Mouse (Mus musculus): ENCODE measurements around the gene Aftph. TPM values are rescaled to one million over a fixed set of nuclear protein-coding genes. Genes with fewer than 3 reads are reported as not detected.

Aftph gene
- polyA plus RNA-seq, 1 experiment from 2014 or later, result 32.1 TPM

GRCm38 (mm10) chr11:20680781-20681180 is 60.6 kb downstream of the Aftph start:
- no peaks in the 10 kb centered on the region for H3K4me1 ChIP-seq (ENCODE audit: control insufficient read depth, insufficient read depth, low read length)
- no peaks in the 10 kb centered on the region for H3K9me3 ChIP-seq (ENCODE audit: control insufficient read depth, low read length)
- 81% methylated on average over 5 of the region's 5 CpGs for whole genome bisulfite sequencing
- H3K9ac ChIP-seq (ENCODE audit: low read length), result no peak overlapping the region
- DNase-seq (ENCODE audit: low spot score, missing footprints), result peak; percentile 54
- no peak overlapping the region for H3K4me2 ChIP-seq
- no peak overlapping the region for H3K27ac ChIP-seq (ENCODE audit: low read depth, low read length)
- H3K4me3 ChIP-seq (ENCODE audit: low read depth, low read length), result no peak overlapping the region
- H3K27me3 ChIP-seq (ENCODE audit: control insufficient read depth, insufficient read depth, low read length), result no peaks in the 10 kb centered on the region
- no peaks in the 10 kb centered on the region; the same call in 1 of the 2 replicates for H3K36me3 ChIP-seq (ENCODE audit: control insufficient read depth, insufficient read depth, low read length)
- no peak for ATAC-seq (ENCODE audit: low FRiP score)

GRCm38 (mm10) chr11:20679396-20679795 is 62.0 kb downstream of the Aftph start:
- no peak overlapping the region for H3K27ac ChIP-seq (ENCODE audit: low read depth, low read length)
- H3K9me3 ChIP-seq (ENCODE audit: control insufficient read depth, low read length), result no peaks in the 10 kb centered on the region
- H3K27me3 ChIP-seq (ENCODE audit: control insufficient read depth, insufficient read depth, low read length), result no peaks in the 10 kb centered on the region
- 70% methylated on average over 2 of the region's 2 CpGs for WGBS
- no peak for DNase-seq (ENCODE audit: low spot score, missing footprints)
- no peak overlapping the region for H3K9ac ChIP-seq (ENCODE audit: low read length)
- no peak for ATAC-seq (ENCODE audit: low FRiP score)
- H3K36me3 ChIP-seq (ENCODE audit: control insufficient read depth, insufficient read depth, low read length), result no peaks in the 10 kb centered on the region
- no peak overlapping the region for H3K4me3 ChIP-seq (ENCODE audit: low read depth, low read length)
- H3K4me2 ChIP-seq, result no peak overlapping the region
- no peaks in the 10 kb centered on the region for H3K4me1 ChIP-seq (ENCODE audit: control insufficient read depth, insufficient read depth, low read length)

- no peaks in the 10 kb centered on the region for H3K9me3 ChIP-seq (ENCODE audit: control insufficient read depth, low read length)
- H3K4me3 ChIP-seq (ENCODE audit: low read depth, low read length), result no peak overlapping the region
- no peaks in the 10 kb centered on the region for H3K36me3 ChIP-seq (ENCODE audit: control insufficient read depth, insufficient read depth, low read length)
- H3K27ac ChIP-seq (ENCODE audit: low read depth, low read length), result no peak overlapping the region
- no peak overlapping the region for H3K9ac ChIP-seq (ENCODE audit: low read length)
- H3K27me3 ChIP-seq (ENCODE audit: control insufficient read depth, insufficient read depth, low read length), result no peaks in the 10 kb centered on the region
- H3K4me2 ChIP-seq, result no peak overlapping the region
- DNase-seq (ENCODE audit: low spot score, missing footprints) (peak; percentile 78), ATAC-seq (ENCODE audit: low FRiP score) (no peak)
- 85% methylated on average over 6 of the region's 6 CpGs for WGBS
- H3K4me1 ChIP-seq (ENCODE audit: control insufficient read depth, insufficient read depth, low read length), result no peaks in the 10 kb centered on the region
Observed at GRCm38 (mm10) chr11:20672513-20672912, 68.9 kb downstream of the Aftph start.

- no peaks in the 10 kb centered on the region for H3K27me3 ChIP-seq (ENCODE audit: control insufficient read depth, insufficient read depth, low read length)
- no peaks in the 10 kb centered on the region for H3K36me3 ChIP-seq (ENCODE audit: control insufficient read depth, insufficient read depth, low read length)
- H3K4me2 ChIP-seq, result no peak overlapping the region
- WGBS, result 52% methylated on average over 6 of the region's 6 CpGs
- H3K4me1 ChIP-seq (ENCODE audit: control insufficient read depth, insufficient read depth, low read length), result no peaks in the 10 kb centered on the region
- ATAC-seq (ENCODE audit: low FRiP score) (0 out of 2 replicates have a peak, but pooled peaks have one; percentile 19), DNase-seq (ENCODE audit: low spot score, missing footprints) (peak; percentile 74)
- H3K9ac ChIP-seq (ENCODE audit: low read length), result no peak overlapping the region
- H3K4me3 ChIP-seq (ENCODE audit: low read depth, low read length), result no peak overlapping the region
- no peak overlapping the region for H3K27ac ChIP-seq (ENCODE audit: low read depth, low read length)
- no peaks in the 10 kb centered on the region for H3K9me3 ChIP-seq (ENCODE audit: control insufficient read depth, low read length)
Observed at GRCm38 (mm10) chr11:20671789-20672392, 69.5 kb downstream of the Aftph start.

- WGBS, result 38% methylated on average over 9 of the region's 9 CpGs
- H3K9ac ChIP-seq (ENCODE audit: low read length), result peak overlapping the region; percentile 25; the same call in 1 of the 2 replicates
- H3K27ac ChIP-seq (ENCODE audit: low read depth, low read length), result 0 out of 2 replicates have a peak overlapping the region, but pooled peaks have one; percentile 25
- no peak for ATAC-seq (ENCODE audit: low FRiP score)
- no peak overlapping the region for H3K4me3 ChIP-seq (ENCODE audit: low read depth, low read length)
- no peaks in the 10 kb centered on the region for H3K27me3 ChIP-seq (ENCODE audit: control insufficient read depth, insufficient read depth, low read length)
- H3K4me2 ChIP-seq, result no peak overlapping the region
- H3K36me3 ChIP-seq (ENCODE audit: control insufficient read depth, insufficient read depth, low read length), result no peaks in the 10 kb centered on the region
- no peaks in the 10 kb centered on the region for H3K9me3 ChIP-seq (ENCODE audit: control insufficient read depth, low read length)
- H3K4me1 ChIP-seq (ENCODE audit: control insufficient read depth, insufficient read depth, low read length), result peaks cover 29% of the 10 kb centered on the region
- no peak for DNase-seq (ENCODE audit: low spot score, missing footprints)
Observed at GRCm38 (mm10) chr11:20664878-20665277, 76.5 kb downstream of the Aftph start.

- ATAC-seq (ENCODE audit: low FRiP score) (peak; percentile 78), DNase-seq (ENCODE audit: low spot score, missing footprints) (peak; percentile 96)
- Histone ChIP-seq H3K4me1 (ENCODE audit: control insufficient read depth, insufficient read depth, low read length) (peaks cover 29% of the 10 kb centered on the region), H3K9me3 (ENCODE audit: control insufficient read depth, low read length) (no peaks in the 10 kb centered on the region), H3K4me3 (ENCODE audit: low read depth, low read length) (no peak overlapping the region), H3K27ac (ENCODE audit: low read depth, low read length) (peak overlapping the region; percentile 90), H3K36me3 (ENCODE audit: control insufficient read depth, insufficient read depth, low read length) (no peaks in the 10 kb centered on the region), H3K9ac (ENCODE audit: low read length) (peak overlapping the region; percentile 21; the same call in 1 of the 2 replicates), H3K27me3 (ENCODE audit: control insufficient read depth, insufficient read depth, low read length) (no peaks in the 10 kb centered on the region), H3K4me2 (0 out of 2 replicates have a peak overlapping the region, but pooled peaks have one; percentile 3)
- WGBS, result 11% methylated on average over 5 of the region's 5 CpGs
Observed at GRCm38 (mm10) chr11:20663580-20664198, 77.7 kb downstream of the Aftph start.

- H3K9ac ChIP-seq (ENCODE audit: low read length), result no peak overlapping the region
- WGBS, result 43% methylated on average over 7 of the region's 7 CpGs
- H3K4me3 ChIP-seq (ENCODE audit: low read depth, low read length), result no peak overlapping the region
- H3K27ac ChIP-seq (ENCODE audit: low read depth, low read length), result peak overlapping the region; percentile 90
- no peaks in the 10 kb centered on the region for H3K27me3 ChIP-seq (ENCODE audit: control insufficient read depth, insufficient read depth, low read length)
- no peaks in the 10 kb centered on the region for H3K36me3 ChIP-seq (ENCODE audit: control insufficient read depth, insufficient read depth, low read length)
- H3K4me1 ChIP-seq (ENCODE audit: control insufficient read depth, insufficient read depth, low read length), result peaks cover 29% of the 10 kb centered on the region
- peak; percentile 53; the same call in 1 of the 2 replicates for ATAC-seq (ENCODE audit: low FRiP score)
- no peak for DNase-seq (ENCODE audit: low spot score, missing footprints)
- no peaks in the 10 kb centered on the region for H3K9me3 ChIP-seq (ENCODE audit: control insufficient read depth, low read length)
- no peak overlapping the region for H3K4me2 ChIP-seq
Observed at GRCm38 (mm10) chr11:20662811-20663210, 78.6 kb downstream of the Aftph start.

GRCm38 (mm10) chr11:20661652-20662051 is 79.7 kb downstream of the Aftph start:
- Histone ChIP-seq H3K4me3 (ENCODE audit: low read depth, low read length) (no peak overlapping the region), H3K9me3 (ENCODE audit: control insufficient read depth, low read length) (no peaks in the 10 kb centered on the region), H3K4me1 (ENCODE audit: control insufficient read depth, insufficient read depth, low read length) (peaks cover 38% of the 10 kb centered on the region), H3K4me2 (no peak overlapping the region), H3K9ac (ENCODE audit: low read length) (no peak overlapping the region), H3K36me3 (ENCODE audit: control insufficient read depth, insufficient read depth, low read length) (no peaks in the 10 kb centered on the region), H3K27ac (ENCODE audit: low read depth, low read length) (no peak overlapping the region), H3K27me3 (ENCODE audit: control insufficient read depth, insufficient read depth, low read length) (no peaks in the 10 kb centered on the region)
- DNase-seq (ENCODE audit: low spot score, missing footprints) (no peak), ATAC-seq (ENCODE audit: low FRiP score) (no peak)
- WGBS, result 42% methylated on average over 4 of the region's 4 CpGs

All from midbrain, embryonic 11.5 days (tissue).